Mouse (Mus musculus) heart, postnatal 14 days (tissue): ENCODE measurements at regions not wholly inside any gene's neighbourhood (a gene's known extent, or its start where the extent isn't known, plus 50 kb on each side); places are given as distances from the start of the nearest gene placed in this dataset.
"Not testable (repeated sequence)": the region's sequence is repeated elsewhere in the genome, so short reads cannot be mapped to it uniquely, and the experiment has no call there.

Source experiments
- DNase-seq, 2 experiments: peaks; one replicate each; pipeline ENCODE4 v3.0.0; 2021 to 2022
- intact Hi-C: fragments of 180-260 bp; cut with DNase I; formaldehyde crosslinking; loops from one replicate; pipeline ENCODE4 v1.15.1; 2025

DNA sequence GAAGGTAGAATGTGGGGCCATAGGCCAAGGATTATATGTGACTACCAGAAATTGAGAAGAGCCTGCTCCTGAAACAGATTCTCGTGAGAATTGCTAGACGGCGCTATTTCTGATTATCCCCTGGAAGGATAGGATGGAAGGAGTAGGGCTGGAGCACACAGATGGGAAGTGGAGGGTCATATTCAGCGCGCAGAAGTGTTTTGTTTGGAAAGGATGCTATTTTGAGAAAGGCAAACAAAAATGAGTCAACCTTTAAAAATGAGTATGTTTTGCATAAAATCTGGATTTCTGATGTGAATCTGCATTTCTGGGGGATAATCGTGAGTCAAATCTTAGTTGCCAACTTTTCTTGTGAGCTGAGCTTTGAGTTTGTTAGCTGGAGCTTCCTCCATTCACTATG lies 58.1 kb upstream of the Fshb start:
- intact Hi-C loops = no loop called here
- DNase-seq = no peak

- intact Hi-C loops = no loop called here
- DNase-seq = no peak
Measured at GRCm38 (mm10) chr2:107118711-107119474, 59.4 kb upstream of the Fshb start.

GRCm38 (mm10) chr2:107119697-107120096 lies 60.2 kb upstream of the Fshb start:
- intact Hi-C loops = no loop called here
- no peak for DNase-seq

DNA sequence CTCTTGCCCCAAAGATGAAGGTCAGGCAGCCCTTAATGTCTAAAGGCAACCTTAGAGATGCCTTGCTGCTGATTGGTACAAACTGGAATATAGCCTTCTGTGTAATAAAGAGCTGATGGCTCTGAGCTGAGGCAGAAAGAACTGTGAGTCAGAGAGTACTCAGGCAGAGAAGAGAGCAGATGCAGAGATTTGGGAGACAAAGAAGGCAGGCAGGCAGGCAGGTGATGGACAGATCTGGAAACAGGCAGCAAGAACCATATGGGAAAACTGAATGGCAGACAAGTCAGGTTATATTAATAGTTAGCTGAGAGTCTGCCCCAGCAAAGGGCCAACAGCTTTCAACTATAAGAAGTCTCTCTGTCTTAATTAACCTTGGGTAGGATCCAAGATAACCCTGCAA lies 73.7 kb upstream of the Fshb start:
- intact Hi-C loops = no loop called here
- DNase-seq = no peak

DNA sequence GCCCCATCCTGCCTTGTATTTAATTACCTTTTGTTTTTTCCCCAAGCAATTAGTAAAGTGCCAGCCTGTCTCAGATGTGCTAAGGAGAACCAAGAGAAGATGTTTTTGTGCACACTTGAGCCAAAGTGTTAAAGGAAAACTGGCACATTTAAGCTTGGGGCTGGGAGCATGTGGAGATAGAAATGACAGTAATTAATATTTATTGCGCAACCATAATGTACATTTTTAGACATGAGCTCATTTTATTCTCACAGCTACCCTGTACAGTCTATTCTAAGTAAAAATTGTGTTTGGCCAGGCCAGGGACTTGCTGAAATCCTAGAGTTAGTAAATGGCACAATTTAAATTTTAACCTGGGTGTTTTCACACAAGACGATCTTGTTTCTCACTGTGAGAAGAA lies 89.9 kb upstream of the Fshb start:
- intact Hi-C loops = no loop called here
- DNase-seq = no peak

DNA sequence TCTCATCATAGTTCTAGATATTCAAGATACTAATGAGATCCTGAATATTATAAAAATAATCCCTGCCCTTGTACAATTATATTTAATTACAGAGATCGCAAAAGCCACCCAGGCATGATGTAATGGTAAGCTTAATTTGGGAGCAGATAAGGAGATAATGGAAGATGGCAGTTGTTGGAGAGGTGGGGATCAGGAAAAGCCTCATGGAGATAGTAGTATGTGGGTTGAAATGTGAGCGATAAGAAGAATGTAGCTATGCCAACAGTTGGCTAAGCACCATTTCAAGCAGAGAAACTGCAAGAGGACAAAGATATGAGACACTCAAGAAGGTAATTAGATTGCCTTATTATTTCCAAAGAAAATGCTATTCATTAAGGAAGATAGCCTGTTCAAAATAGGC lies 90.4 kb upstream of the Fshb start:
- intact Hi-C loops = no loop called here

DNA sequence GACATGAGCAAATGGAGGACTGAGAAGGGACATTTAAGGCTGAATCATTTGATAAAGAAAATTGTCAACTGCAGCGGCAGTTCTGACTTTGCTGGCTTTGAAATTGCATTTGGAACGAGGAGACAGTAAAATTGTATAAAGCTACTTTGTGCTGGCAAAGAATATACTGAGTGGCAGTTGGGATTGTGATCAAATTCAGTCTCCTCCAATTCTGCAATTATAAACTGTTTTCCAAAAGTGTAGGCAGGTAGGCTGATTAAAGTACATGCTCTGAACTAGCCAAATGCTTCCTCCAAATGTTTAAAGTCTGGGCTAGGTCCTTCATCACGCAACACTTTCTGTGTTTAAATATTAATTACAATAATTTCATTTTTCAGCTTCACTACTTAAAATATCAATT lies 90.9 kb upstream of the Fshb start:
- DNase-seq = no peak

More for the DNA sequence above, 90.4 kb upstream of the Fshb start:
- no peak for DNase-seq

DNA sequence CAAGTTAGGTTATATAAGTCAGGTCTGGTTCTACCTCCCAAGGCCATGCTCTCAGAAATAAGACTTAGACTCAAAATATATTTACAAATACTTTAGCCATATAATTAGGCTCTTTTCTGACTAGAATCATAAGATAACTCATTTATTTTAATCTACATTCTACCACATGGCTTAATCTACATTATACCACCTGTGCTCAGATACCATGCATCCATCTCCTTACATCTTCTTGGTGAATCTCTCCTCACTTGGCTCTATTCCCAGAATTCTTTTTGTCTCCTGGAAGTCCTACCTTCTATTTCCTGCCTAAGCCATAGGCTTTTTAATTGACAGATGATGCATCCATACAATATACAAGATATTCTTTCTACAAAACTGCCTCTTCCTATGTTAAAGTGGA lies 92.4 kb upstream of the Fshb start:
- no peak for DNase-seq

More for the DNA sequence above, 90.9 kb upstream of the Fshb start:
- intact Hi-C loops = no loop called here

GRCm38 (mm10) chr2:107158836-107159402 lies 99.5 kb upstream of the Fshb start:
- DNase-seq, intact Hi-C loops: not testable (repeated sequence)

More for the DNA sequence above, 92.4 kb upstream of the Fshb start:
- intact Hi-C loops = no loop called here

DNA sequence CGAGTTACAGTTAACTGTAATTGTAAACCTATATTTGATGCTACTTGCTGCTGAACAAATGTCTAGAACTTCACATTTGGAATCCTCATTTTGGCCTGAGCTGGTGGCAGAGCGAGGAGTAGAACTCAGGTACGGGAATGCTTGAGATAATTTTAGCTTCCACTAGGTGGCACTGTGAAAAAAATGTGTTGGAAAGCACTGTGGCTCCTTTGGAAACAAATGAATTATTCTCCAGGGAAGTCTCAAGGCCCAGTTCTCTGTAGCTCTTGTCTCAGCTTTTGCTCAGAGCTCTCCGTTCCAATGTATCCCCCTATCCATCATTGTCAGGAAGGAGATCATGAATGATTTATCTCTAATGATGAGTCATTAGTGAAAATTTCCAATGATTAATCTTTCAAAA lies 114.7 kb upstream of the Kcna4 start:
- DNase-seq = peak in 1 of 2 experiments; percentile 13
- intact Hi-C loops = no loop called here

GRCm38 (mm10) chr2:107183066-107183465 lies 107.4 kb upstream of the Kcna4 start:
- intact Hi-C loops = no loop called here
- no peak for DNase-seq

- intact Hi-C loops = no loop called here
- no peak for DNase-seq
Measured at GRCm38 (mm10) chr2:107184864-107185263, 105.6 kb upstream of the Kcna4 start.

GRCm38 (mm10) chr2:107201856-107202473 lies 88.5 kb upstream of the Kcna4 start:
- intact Hi-C loops = no loop called here
- DNase-seq = no peak

- no peak for DNase-seq
- intact Hi-C loops = no loop called here
Measured at GRCm38 (mm10) chr2:107202474-107202858, 88.0 kb upstream of the Kcna4 start.

DNA sequence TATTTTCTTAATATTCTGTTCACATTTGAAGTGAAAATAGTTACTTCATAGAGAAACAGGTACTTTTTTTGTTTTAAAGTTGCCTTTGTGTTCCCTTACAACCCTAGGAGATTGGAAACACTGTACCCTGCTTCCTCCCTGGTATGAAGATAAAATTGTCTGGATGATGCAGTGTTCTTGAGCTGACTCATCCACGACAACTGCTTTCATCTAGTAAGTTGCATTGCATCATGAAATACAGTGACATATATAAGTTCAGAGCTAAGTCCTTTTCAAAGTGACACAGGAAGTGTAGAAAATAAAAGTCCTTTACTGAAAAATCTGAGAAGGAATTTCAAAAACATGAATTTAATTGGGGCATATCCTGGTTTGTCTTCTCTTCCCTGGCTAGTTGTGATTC lies 68.9 kb upstream of the Kcna4 start:
- intact Hi-C loops = no loop called here
- no peak for DNase-seq

- intact Hi-C loops = no loop called here
- no peak for DNase-seq
Measured at GRCm38 (mm10) chr2:107224679-107225078, 65.8 kb upstream of the Kcna4 start.

DNA sequence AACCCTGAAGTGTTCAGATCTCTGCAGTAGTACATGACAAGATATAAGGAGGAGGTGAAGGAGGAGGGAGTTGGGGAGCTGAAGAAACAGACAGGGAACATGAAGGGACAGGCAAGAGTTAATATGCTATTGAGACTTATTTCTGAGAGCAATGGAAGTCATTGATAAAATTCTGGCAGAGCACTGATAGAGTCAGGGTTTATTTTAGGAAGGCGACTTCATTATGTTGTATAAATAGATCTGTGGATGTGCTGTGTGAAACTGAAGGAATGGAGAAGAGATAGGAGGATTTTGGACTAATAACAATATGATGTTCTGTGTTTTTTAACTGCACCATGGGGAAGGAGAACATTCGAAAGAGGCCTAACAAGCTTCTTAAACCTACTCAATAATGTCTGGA lies 63.0 kb upstream of the Kcna4 start:
- DNase-seq = no peak
- intact Hi-C loops = no loop called here

DNA sequence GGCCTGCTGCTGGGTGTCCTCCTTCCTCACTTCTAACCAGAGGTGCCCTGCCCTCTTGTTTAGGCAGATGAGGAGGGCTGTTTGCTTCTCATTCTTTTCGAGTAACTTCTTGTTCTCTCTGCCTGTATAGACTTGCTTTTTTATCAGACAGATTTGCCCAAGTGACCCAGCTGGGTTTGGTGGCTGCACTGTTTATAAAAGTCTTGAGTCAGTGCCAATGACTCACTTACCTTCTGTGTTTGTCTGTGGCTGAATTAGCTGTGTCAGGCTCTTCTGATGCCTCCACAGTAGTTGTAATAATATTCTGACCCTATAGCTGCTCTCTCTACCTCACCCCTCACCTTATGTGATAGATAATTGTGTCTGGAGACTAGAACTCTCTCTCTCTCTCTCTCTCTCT lies 62.2 kb upstream of the Kcna4 start:
- DNase-seq = peak in 1 of 2 experiments; percentile 2
- intact Hi-C loops = no loop called here

DNA sequence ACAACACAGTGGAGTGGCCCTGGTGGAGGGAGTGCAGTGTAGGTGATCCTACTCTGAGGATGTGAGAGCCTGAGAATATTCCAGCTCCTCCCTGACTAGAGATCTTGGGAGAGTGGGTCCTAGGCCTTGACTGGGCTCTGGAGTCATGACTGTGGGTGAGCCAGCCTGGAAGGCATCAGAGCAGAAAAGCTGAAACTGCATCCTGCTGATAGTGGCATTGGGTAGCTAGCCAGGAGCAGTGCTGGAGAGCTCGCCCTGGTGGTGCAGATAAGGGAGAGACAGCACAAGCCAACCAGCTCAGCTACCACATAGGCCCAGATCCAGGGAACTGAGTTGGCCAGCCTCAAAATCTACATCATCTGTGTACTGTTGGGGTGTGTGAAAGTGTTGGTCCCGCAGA lies 58.8 kb upstream of the Kcna4 start:
- peak; percentile 5 to 21 for DNase-seq
- intact Hi-C loops = no loop called here

- DNase-seq = no peak
- intact Hi-C loops = no loop called here
Measured at GRCm38 (mm10) chr2:107232885-107233284, 57.6 kb upstream of the Kcna4 start.
